Mouse (Mus musculus) E14TG2a.4 (cell line): ENCODE data around the gene Ubr1.

ENCODE experiments used
- CTCF ChIP-seq: conservative IDR thresholded peaks from 2 replicates; pipeline ENCODE4 v1.5.1; 2014; ENCODE audit warnings: low read length
- NANOG ChIP-seq: IDR thresholded peaks from 2 replicates; pipeline ENCODE4 v1.6.1; 2014; ENCODE audit warnings: borderline replicate concordance, low read length, mixed read lengths
- POU5F1 ChIP-seq: IDR thresholded peaks from 2 replicates; pipeline ENCODE4 v1.6.1; 2014; ENCODE audit warnings: low read length, borderline replicate concordance

DNA sequence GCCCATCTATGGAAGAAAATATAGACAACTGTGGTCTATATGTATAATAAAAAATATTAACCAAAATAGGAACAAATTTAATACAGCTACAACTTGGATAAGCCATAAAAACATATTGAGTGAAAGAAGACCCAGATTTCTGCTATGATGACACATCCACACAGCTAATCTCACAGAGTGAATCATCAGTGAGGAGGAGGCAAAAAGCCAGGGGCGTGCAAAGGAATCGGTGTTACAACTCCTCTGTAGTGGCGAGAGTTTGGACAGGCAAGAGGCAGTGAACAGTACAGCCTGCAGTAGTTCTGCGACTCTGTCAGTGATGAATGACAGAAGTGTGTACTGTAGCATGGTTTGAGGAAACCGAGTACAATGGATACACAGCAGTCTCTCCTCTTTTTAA lies 103.2 kb downstream of the Ubr1 start:
- no peak for TF ChIP-seq CTCF
- no peak for TF ChIP-seq POU5F1
- no peak for TF ChIP-seq NANOG
